Mouse (Mus musculus) bone marrow macrophage, adult 2 months (primary cell): ENCODE measurements around the gene Fancc. TPM values are rescaled to one million over a fixed set of nuclear protein-coding genes. Genes with fewer than 3 reads are reported as not detected.

Source experiments
- H3K27ac ChIP-seq: 2 replicates; pipeline ENCODE4 v1.5.1; 2012; ENCODE audit warnings: low read depth, low read length; ENCODE audit not compliant: insufficient read depth
- H3K4me1 ChIP-seq: 2 replicates; pipeline ENCODE4 v1.6.1; 2012; ENCODE audit warnings: low read length; ENCODE audit not compliant: control insufficient read depth, insufficient read depth
- H3K4me3 ChIP-seq: 2 replicates; pipeline ENCODE4 v1.5.1; 2012; ENCODE audit warnings: mild to moderate bottlenecking, low read length, moderate library complexity; ENCODE audit not compliant: insufficient read depth
- CTCF ChIP-seq: IDR thresholded peaks from 2 replicates; pipeline ENCODE4 v1.5.1; 2012; ENCODE audit warnings: low read depth, mild to moderate bottlenecking, low read length, moderate library complexity
- POLR2A ChIP-seq: IDR thresholded peaks from 2 replicates; pipeline ENCODE4 v1.6.1; 2012; ENCODE audit warnings: mild to moderate bottlenecking, low read depth, low read length, borderline replicate concordance
- polyA plus RNA-seq: library from polyadenylated mRNA; stranded (reverse); fragments of >200 nt; gene quantifications from 2 replicates; pipeline ENCODE4 v1.2.4, GENCODE M21; 2012; ENCODE audit not compliant: missing spikeins, insufficient read depth, insufficient read length

Fancc gene
- polyA plus RNA-seq, 1 experiment, result 7.6 TPM

DNA sequence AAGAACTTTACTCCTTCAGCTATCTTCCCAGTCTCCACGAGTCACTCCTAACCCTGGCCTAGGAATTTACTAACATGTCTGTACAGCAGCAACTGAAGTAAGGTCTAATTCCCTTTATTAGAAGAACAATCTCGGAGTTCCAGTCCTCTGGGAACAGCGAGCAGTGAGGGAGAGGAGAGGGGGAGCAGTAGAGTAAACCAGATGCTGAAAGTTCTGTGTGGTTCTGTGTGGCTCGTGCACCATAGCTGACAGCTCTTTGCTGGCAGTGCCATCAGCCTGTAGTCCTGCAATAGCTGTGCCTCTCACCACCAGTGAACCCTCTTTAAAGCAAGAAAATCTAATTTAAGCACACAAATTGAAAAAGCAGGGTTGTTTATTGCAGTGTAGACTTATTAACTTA is 207.9 kb downstream of the Fancc start:
- Histone ChIP-seq H3K27ac (no peak overlapping the region), H3K4me1 (no peaks in the 10 kb centered on the region), H3K4me3 (no peak overlapping the region)
- TF ChIP-seq POLR2A (no peak), CTCF (no peak)

DNA sequence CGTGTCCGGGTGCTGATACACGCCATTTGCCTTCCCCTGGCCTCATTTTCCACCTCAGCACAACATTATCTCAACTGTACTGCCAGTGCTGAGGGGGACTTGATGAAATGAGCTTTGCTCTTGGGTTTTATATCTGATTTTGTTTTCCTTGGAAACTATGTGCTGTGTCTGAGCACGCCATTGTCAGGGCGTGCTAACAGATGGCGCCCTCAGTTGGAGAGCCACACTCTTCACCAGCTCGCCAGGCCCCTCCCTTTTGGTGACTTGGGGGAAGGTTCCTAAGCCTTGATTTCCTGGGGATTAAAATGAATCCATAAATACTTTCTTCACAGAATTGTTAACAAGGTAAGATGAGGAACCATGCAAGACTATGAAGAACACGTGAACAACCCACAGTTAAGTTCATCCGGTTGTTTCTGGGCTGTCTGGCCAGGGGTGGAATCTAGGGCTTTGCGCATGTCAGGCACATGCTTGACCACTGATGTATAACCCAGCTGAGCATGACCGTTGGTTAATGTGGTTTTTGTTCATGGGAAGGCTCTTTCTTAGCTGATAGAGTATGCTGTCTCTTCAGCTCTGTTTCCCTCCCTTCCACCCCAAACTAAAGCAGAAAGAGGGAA is 210.5 kb downstream of the Fancc start:
- Histone ChIP-seq H3K4me1 (no peaks in the 10 kb centered on the region), H3K27ac (no peak overlapping the region), H3K4me3 (no peak overlapping the region)
- TF ChIP-seq POLR2A, result no peak

DNA sequence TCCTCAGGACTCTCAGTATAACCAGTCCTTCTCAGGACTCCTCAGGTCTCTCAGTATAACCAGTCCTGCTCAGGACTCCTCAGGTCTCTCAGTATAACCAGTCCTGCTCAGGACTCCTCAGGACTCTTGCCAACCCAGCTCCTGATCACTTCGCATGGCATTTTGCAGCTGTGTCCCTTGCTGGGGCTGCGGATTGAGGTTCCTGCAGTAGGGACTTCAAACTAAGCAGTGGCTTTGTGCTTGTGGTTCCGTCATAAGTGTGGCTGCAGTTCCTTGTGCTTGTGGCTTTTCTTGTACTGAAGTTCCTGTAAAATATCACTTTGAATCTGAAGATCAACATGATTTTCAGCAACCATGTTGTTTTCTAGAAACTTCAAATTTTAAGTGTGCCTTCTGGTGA is 212.3 kb downstream of the Fancc start:
- TF ChIP-seq POLR2A (no peak), CTCF (no peak)
- Histone ChIP-seq H3K27ac (no peak overlapping the region), H3K4me1 (peaks cover 9% of the 10 kb centered on the region), H3K4me3 (no peak overlapping the region)

DNA sequence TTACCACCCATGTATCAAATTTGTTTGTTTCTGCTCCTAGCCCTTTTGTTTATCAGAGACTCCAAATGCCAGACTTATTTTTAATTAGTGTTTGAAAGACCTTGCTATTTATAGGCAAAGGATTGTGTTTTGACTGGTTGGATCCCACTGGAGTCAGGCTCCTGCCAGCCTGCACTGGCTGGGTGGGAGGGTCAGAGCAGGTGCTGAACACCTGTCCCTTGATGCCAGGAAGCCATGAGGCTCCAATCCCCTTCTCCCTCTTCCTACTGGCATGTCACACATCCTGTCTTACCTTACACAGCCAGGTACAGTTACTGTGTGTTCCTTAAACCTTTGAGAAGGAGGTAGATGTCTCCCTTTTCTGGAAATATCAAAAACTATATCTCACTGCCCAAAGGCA is 213.8 kb downstream of the Fancc start:
- peaks cover 17% of the 10 kb centered on the region for H3K4me1 ChIP-seq
- H3K27ac ChIP-seq, result no peak overlapping the region
- no peak overlapping the region for H3K4me3 ChIP-seq
- TF ChIP-seq POLR2A (no peak), CTCF (no peak)

DNA sequence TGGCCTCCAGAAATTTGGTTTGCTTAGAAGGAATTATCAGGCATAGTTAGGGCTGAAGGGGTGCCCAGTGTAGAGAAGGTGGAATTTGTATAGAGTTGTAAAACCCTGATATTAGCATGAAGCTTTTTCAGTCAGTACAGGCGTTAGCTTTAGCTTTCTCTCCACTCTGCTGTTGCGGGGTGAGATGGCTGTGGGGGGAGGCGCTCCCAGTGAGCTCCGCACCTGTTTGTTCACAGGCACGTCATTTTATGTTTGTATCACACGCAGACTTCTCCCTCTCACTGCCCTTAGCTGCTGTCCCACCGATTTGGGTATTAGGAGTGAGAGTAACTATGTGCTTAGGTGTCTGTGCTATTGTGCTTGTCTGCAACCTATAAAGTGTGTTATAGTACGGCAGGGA is 215.9 kb downstream of the Fancc start:
- Histone ChIP-seq H3K4me1 (peaks cover 30% of the 10 kb centered on the region), H3K4me3 (no peak overlapping the region), H3K27ac (no peak overlapping the region)
- TF ChIP-seq POLR2A (no peak), CTCF (no peak)

DNA sequence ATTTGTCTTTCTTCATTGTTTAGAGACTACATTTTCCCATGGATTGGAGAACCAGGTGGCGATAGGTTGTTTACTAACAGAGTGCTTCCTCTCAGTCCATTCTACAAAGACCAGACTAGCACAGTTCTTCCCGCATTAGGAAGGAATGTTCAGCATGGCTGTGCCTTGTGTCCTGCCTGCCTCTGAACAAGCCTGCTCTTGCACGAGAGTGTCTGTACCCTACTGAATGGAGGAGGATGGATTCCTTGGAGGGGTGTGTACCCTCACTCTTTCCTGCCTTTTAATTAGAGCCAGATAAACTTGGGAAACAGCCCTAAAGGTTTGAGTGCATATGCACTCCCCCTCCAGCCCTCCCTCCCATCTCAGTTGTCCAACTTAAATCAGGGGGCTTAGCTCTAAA is 216.7 kb downstream of the Fancc start:
- Histone ChIP-seq H3K4me1 (peaks cover 33% of the 10 kb centered on the region), H3K27ac (no peak overlapping the region), H3K4me3 (no peak overlapping the region)
- TF ChIP-seq CTCF (no peak), POLR2A (no peak)

DNA sequence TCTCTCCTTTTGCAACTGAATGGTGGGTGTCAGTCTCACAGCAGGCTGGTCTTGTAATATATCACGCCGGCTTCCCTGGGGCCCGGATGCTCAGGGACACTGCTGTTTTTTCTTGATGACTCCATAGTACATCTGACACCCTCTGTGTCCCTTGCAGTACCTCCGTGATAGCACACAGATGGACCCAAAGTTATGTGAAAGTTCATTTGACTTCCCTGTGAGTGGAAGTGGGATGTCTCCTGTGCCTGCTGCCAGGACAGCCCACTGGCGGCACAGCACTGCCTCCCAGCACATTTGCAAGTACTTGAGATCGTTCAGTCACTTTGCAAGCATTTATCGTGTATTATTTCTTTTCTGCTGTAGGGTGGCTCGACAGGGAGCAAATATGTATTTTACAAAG is 217.3 kb downstream of the Fancc start:
- Histone ChIP-seq H3K4me3 (peak overlapping the region; percentile 36; the same call in 1 of the 2 replicates), H3K4me1 (peaks cover 37% of the 10 kb centered on the region), H3K27ac (no peak overlapping the region)

DNA sequence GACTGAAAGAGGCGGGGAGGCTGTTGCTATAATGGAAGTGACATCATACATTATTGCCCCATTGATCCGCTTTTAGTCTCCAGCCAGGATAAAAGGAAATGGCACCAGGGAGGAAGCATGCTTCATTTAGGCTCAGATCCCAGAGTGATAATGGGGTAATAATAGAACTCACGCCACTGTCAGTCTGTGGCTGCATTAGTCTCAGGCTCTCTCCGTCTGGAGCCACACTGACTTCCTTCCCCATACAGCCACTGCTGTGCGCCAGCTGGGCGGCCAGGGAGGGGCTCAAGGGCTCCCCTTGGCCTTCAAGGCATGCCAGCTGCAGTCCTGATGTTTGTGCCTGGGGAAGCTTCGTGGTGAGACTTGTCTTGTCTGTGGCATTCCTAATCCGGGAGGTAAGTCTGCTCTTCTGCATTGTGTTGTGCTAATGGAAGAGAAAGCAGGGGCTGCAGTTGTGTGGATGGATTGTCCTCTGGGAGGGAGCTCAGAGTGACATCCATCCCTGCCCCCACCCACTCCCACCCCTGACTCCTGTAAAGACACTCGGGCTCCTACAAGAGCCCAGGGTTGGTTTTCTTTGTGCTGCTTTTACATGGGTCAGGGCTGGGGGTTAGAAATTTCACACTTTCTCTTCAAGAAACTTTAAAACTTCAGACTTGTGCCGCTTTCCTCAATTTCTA is 218.1 kb downstream of the Fancc start:
- TF ChIP-seq POLR2A (no peak), CTCF (no peak)
- peaks cover 37% of the 10 kb centered on the region for H3K4me1 ChIP-seq
- peak overlapping the region; percentile 36; the same call in 1 of the 2 replicates for H3K4me3 ChIP-seq
- peak overlapping the region; percentile 62 for H3K27ac ChIP-seq

More for the DNA sequence above, 217.3 kb downstream of the Fancc start:
- TF ChIP-seq POLR2A (no peak), CTCF (no peak)

DNA sequence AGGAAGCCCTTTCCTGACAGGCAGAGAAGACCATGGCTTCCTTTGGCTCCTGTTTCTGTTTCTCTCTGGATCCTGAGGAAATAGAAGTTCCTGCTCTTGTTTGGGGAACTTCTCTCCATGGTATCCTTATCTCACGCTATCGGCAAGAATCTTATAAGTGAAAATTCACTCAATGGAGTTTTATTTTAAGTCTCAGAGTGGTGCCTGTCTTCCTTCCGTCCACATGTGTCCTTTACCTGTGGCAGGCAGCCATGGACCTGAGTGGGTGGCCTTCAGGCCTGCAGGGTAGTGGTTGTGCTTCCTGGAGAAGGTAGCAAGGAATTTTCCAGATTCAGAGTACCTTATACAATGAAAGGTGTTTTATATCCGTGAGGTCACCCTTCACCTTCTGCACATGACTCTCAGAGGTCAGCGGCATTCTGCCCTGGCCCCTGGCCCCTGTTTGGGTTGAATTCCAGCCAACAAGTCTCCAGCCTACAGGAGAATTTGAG is 218.9 kb downstream of the Fancc start:
- peaks cover 40% of the 10 kb centered on the region for H3K4me1 ChIP-seq
- H3K4me3 ChIP-seq, result peak overlapping the region; percentile 34
- TF ChIP-seq CTCF (no peak), POLR2A (no peak)
- H3K27ac ChIP-seq, result peak overlapping the region; percentile 62

DNA sequence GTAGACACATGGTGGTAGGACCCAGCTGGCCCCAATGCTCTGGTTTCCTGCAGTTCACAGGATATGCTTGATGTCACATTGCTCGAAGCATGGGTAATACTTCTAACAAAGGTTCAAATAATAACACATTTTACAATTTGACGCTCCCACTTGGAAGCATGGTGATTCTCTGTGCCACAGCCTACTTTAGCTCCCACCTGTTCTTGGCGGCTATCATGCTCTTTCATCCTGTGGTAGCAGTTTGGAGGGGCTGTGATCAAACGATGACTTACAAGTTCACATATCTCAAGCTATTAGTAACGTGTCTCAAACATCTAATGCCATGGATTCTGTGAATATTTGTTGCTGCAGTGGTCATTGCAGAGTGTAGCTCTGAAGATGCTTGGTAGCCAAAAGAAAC is 219.8 kb downstream of the Fancc start:
- Histone ChIP-seq H3K4me3 (no peak overlapping the region), H3K27ac (no peak overlapping the region)

More for the DNA sequence above, 219.8 kb downstream of the Fancc start:
- TF ChIP-seq CTCF, result no peak
- TF ChIP-seq POLR2A, result no peak
- H3K4me1 ChIP-seq, result peaks cover 40% of the 10 kb centered on the region
